Mouse (Mus musculus) macrophage (primary cell): Measurements from ENCODE around the gene Cd209g. TPM values are rescaled to one million over a fixed set of nuclear protein-coding genes. Genes with fewer than 3 reads are reported as not detected.

Experiments
- H3K27ac ChIP-seq: fragments of 350-480 bp; formaldehyde crosslinking; 2 replicates; pipeline ENCODE4 v1.9.0; 2021
- H3K36me3 ChIP-seq: fragments of 350-480 bp; formaldehyde crosslinking; 2 replicates; pipeline ENCODE4 v1.9.0; 2021; ENCODE audit errors: inconsistent target
- H3K4me3 ChIP-seq: fragments of 350-480 bp; formaldehyde crosslinking; 2 replicates; pipeline ENCODE4 v1.9.0; 2021; ENCODE audit errors: inconsistent target
- H3K79me2 ChIP-seq: fragments of 350-480 bp; formaldehyde crosslinking; 2 replicates; pipeline ENCODE4 v1.9.0; 2021; ENCODE audit errors: inconsistent target
- WGBS: methylation state at CpG from one replicate; pipeline ENCODE4 v1.1.7; 2026; ENCODE audit warnings: inconsistent platforms; ENCODE audit not compliant: missing documents; 5-methylcytosine and 5-hydroxymethylcytosine counted together
- polyA plus RNA-seq: library from polyadenylated mRNA; stranded (reverse); fragments of 250-400 nt; gene quantifications from 3 replicates; pipeline ENCODE4 v1.2.4, GENCODE M21; 2018; ENCODE audit warnings: inconsistent platforms

Gene Cd209g
- polyA plus RNA-seq, 1 experiment from 2014 or later: not detected

DNA sequence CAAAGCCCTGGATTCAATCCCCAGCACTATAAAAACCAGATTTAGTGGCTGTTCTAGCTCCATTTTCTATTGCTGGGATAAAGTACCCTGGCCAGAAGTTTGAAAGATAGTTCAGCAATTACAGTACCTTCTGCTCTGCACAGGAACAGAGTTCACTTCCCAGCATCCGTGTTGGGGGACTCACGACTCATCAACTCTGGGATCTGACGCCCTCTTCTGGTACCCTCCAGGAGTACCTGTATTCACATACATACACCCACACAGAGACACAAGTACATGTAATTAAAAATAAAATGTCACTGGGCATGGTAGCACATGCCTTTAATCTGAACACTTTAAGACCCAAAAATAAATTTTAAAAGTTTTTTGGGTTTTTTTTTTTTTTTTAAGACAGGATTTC, 38.6 kb downstream of the Cd209g start:
- no peak overlapping the region for H3K4me3 ChIP-seq
- WGBS: 75% methylated on average over 3 of the region's 3 CpGs

GRCm38 (mm10) chr8:4174018-4174417, 40.1 kb downstream of the Cd209g start:
- Histone ChIP-seq H3K27ac (no peak overlapping the region), H3K36me3 (no peaks in the 10 kb centered on the region), H3K79me2 (no peaks in the 10 kb centered on the region), H3K4me3 (no peak overlapping the region)
- WGBS: 93% methylated on average over 2 of the region's 2 CpGs

More for the DNA sequence above, 38.6 kb downstream of the Cd209g start:
- Histone ChIP-seq H3K36me3 (no peaks in the 10 kb centered on the region), H3K27ac (no peak overlapping the region), H3K79me2 (no peaks in the 10 kb centered on the region)

GRCm38 (mm10) chr8:4183409-4183808, 49.5 kb downstream of the Cd209g start:
- Histone ChIP-seq H3K79me2 (no peaks in the 10 kb centered on the region), H3K36me3 (no peaks in the 10 kb centered on the region), H3K4me3 (no peak overlapping the region), H3K27ac (no peak overlapping the region)
- WGBS: 90% methylated on average over 8 of the region's 8 CpGs

DNA sequence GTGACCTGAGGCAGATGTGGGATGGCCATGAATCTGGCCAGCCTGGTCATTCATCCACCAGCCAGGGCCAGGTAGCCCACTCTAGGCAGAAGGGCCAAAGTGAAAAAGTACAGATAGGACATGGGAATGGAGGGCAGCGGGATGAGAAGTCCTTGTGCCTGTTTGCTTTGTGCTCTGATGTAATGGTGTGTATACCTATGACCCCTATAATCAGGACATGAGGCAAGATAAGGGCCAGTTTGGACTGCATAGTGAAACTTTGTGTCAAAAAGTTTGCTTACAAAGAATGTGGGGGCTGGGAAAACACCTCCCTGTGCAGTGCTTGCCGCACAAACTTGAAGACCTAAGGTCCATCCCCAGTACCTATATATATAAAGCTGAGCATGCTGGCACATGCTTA, 52.3 kb downstream of the Cd209g start:
- H3K4me3 ChIP-seq: no peak overlapping the region
- 95% methylated on average over 2 of the region's 2 CpGs for WGBS
- no peaks in the 10 kb centered on the region for H3K36me3 ChIP-seq
- H3K27ac ChIP-seq: no peak overlapping the region
- no peaks in the 10 kb centered on the region for H3K79me2 ChIP-seq

Other genes with a start within 250 kb of the Cd209g start
- not detected in 3 replicates for gene Cd209b, start 207.3 kb upstream of the Cd209g start, polyA plus RNA-seq
- gene Cd209c, start 179.4 kb upstream of the Cd209g start, polyA plus RNA-seq: not detected in 3 replicates
- not detected in 3 replicates for gene Cd209f, start 28.3 kb upstream of the Cd209g start, polyA plus RNA-seq
- gene Evi5l, start 32.5 kb downstream of the Cd209g start, polyA plus RNA-seq: 6.2 to 7.8 TPM (median 7.6 TPM) in 3 replicates
- gene Prr36, start 83.4 kb downstream of the Cd209g start, polyA plus RNA-seq: 0.03 TPM in 1 of 3 replicates, not detected in the others
- gene Lrrc8e, start 92.7 kb downstream of the Cd209g start, polyA plus RNA-seq: not detected in 3 replicates
- 21.7 to 28.2 TPM (median 26.9 TPM) in 3 replicates for gene Map2k7, start 104.6 kb downstream of the Cd209g start, polyA plus RNA-seq
- 0.10 to 0.22 TPM in 2 of 3 replicates, not detected in the other for gene Gm49320, start 104.8 kb downstream of the Cd209g start, polyA plus RNA-seq
- gene Tgfbr3l, start 114.1 kb downstream of the Cd209g start, polyA plus RNA-seq: 0.36 to 1.4 TPM (median 0.42 TPM) in 3 replicates
- 8.9 to 16.2 TPM (median 13.4 TPM) in 3 replicates for gene Snapc2, start 119.0 kb downstream of the Cd209g start, polyA plus RNA-seq
- not detected in 3 replicates for gene Ctxn1, start 125.2 kb downstream of the Cd209g start, polyA plus RNA-seq
- gene Timm44, start 141.8 kb downstream of the Cd209g start, polyA plus RNA-seq: 41.5 to 47.7 TPM (median 45.0 TPM) in 3 replicates
- 7.1 to 8.6 TPM (median 7.9 TPM) in 3 replicates for gene Ccl25, start 191.1 kb downstream of the Cd209g start, polyA plus RNA-seq
- gene Elavl1, start 191.3 kb downstream of the Cd209g start, polyA plus RNA-seq: 38.9 to 70.8 TPM (median 49.9 TPM) in 3 replicates